Mouse (Mus musculus): Measurements from ENCODE around the gene 0610012G03Rik. TPM values are rescaled to one million over a fixed set of nuclear protein-coding genes. Genes with fewer than 3 reads are reported as not detected.

Gene 0610012G03Rik
- polyA plus RNA-seq, 1 experiment from 2014 or later, result 80.5 TPM

DNA sequence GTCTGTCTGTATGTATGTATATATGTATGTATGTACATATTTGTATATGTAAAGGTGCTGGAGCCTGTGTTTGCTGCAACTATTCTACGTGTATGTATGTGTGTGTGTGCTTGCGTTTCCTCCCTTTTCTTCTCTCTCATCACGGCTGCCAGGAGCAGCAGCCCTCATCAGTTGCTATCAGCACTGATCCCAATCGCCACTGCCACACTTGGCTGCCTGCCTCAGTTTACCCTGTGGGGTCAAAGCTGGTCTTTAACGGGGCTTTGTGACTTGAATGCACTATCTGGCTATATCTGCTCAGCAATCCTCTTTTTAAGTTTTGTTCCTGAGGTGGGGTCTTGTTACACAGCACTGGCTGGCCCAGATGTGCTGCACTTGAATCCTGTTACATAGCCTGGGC is 20.9 kb downstream of the 0610012G03Rik start:
- Histone ChIP-seq H3K4me2 (replicated peaks) (no peak overlapping the region), H3K4me1 (no peaks in the 10 kb centered on the region), H3K9ac (no peak overlapping the region), H3K36me3 (no peaks in the 10 kb centered on the region), H3K27ac (no peak overlapping the region), H3K27me3 (replicated peaks) (no peaks in the 10 kb centered on the region), H3K9me3 (no peaks in the 10 kb centered on the region), H3K4me3 (no peak overlapping the region)
- ATAC-seq (ENCODE audit: low FRiP score, low read depth), result no peak
- WGBS, result 84% methylated on average over 5 of the region's 5 CpGs

GRCm38 (mm10) chr16:31926547-31927182 is 21.6 kb downstream of the 0610012G03Rik start:
- H3K36me3 ChIP-seq, result no peaks in the 10 kb centered on the region
- no peak overlapping the region for H3K27ac ChIP-seq
- H3K4me2 ChIP-seq (replicated peaks), result no peak overlapping the region
- no peaks in the 10 kb centered on the region for H3K27me3 ChIP-seq (replicated peaks)
- 83% methylated on average over 13 of the region's 13 CpGs for WGBS
- no peaks in the 10 kb centered on the region for H3K9me3 ChIP-seq
- no peak overlapping the region for H3K4me3 ChIP-seq
- H3K4me1 ChIP-seq, result no peaks in the 10 kb centered on the region
- no peak overlapping the region for H3K9ac ChIP-seq
- ATAC-seq (ENCODE audit: low FRiP score, low read depth), result no peak

DNA sequence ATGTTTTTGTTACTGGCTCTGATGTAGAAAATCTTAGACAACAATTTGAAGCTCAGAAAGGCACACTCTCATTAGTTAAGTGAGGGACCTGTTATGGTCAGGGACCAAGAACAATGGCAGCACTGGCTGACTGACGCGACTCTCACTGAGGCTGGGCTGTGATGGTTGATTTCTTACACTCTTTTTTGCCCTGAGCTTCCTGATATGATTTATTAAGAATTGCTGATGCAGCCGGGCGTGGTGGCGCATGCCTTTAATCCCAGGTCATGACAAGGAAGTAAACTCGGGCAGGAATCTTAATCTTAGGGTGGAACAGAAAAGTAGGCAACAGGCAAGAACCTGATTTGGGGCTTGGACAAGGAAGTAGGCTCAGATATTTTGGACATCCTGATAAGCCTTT is 22.2 kb downstream of the 0610012G03Rik start:
- no peaks in the 10 kb centered on the region for H3K27me3 ChIP-seq (replicated peaks)
- no peak overlapping the region for H3K9ac ChIP-seq
- no peak overlapping the region for H3K4me3 ChIP-seq
- no peak for ATAC-seq (ENCODE audit: low FRiP score, low read depth)
- H3K9me3 ChIP-seq, result no peaks in the 10 kb centered on the region
- H3K36me3 ChIP-seq, result no peaks in the 10 kb centered on the region
- no peaks in the 10 kb centered on the region for H3K4me1 ChIP-seq
- H3K4me2 ChIP-seq (replicated peaks), result no peak overlapping the region
- no peak overlapping the region for H3K27ac ChIP-seq
- 83% methylated on average over 6 of the region's 6 CpGs for WGBS

DNA sequence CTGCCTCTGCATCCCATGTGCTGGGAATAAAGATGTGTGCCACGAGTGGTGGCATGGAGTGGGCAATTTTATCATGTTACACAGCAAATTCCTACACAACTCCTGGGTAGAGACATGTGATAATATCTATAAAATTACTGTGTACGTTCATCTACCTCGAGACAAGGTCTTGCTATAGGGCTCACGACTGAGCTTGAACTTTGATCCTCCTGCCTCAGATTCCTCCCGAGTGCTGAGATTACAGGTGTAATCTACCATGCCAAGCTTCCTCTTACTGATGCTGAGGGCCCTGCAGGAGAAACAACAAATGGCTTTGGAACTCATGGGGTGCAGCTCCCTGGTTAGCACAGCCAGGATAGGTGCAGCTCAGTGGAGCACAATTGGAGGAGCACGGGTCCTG is 23.9 kb downstream of the 0610012G03Rik start:
- WGBS, result 85% methylated on average over 6 of the region's 6 CpGs
- Histone ChIP-seq H3K4me2 (replicated peaks) (no peak overlapping the region), H3K9me3 (no peaks in the 10 kb centered on the region), H3K36me3 (no peaks in the 10 kb centered on the region), H3K9ac (no peak overlapping the region), H3K27me3 (replicated peaks) (no peaks in the 10 kb centered on the region), H3K4me1 (no peaks in the 10 kb centered on the region), H3K4me3 (no peak overlapping the region), H3K27ac (no peak overlapping the region)
- ATAC-seq (ENCODE audit: low FRiP score, low read depth), result no peak

DNA sequence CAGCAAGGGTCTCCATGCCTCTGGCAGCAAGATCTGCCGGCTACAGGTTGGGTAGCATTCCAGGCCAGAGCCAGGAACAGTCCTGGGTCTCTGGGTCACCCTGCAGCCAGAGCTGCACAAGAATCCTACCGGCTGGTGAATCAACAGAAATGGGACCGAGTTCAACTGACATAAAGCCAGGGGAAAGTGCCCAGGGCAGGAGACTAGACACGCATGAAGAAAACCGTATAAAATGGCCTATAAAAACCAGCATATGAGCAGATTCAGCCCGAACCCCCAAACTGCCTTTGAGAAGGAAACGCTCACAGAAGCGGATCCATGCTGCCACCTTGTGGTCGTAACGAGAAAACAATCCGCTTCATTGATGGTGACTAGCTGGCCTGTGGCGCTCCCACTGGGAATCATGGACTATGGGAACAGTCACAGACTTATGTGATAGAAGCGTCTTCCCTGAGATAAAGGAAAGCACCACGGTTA is 30.0 kb downstream of the 0610012G03Rik start:
- Histone ChIP-seq H3K4me1 (no peaks in the 10 kb centered on the region), H3K27me3 (replicated peaks) (no peaks in the 10 kb centered on the region), H3K4me3 (no peak overlapping the region), H3K4me2 (replicated peaks) (peak overlapping the region; percentile 48), H3K27ac (no peak overlapping the region), H3K36me3 (no peaks in the 10 kb centered on the region), H3K9me3 (no peaks in the 10 kb centered on the region), H3K9ac (0 out of 2 replicates have a peak overlapping the region, but pooled peaks have one; percentile 38)
- ATAC-seq (ENCODE audit: low FRiP score, low read depth), result peak; percentile 53; the same call in 1 of the 2 replicates
- WGBS, result 6% methylated on average over 14 of the region's 14 CpGs

- no peak overlapping the region for H3K9ac ChIP-seq
- 0 out of 2 replicates have a peak overlapping the region, but pooled peaks have one; percentile 48 for H3K4me2 ChIP-seq (replicated peaks)
- WGBS, result 76% methylated on average over 11 of the region's 11 CpGs
- no peaks in the 10 kb centered on the region for H3K27me3 ChIP-seq (replicated peaks)
- no peaks in the 10 kb centered on the region for H3K36me3 ChIP-seq
- H3K4me3 ChIP-seq, result no peak overlapping the region
- H3K9me3 ChIP-seq, result no peaks in the 10 kb centered on the region
- no peaks in the 10 kb centered on the region for H3K4me1 ChIP-seq
- H3K27ac ChIP-seq, result no peak overlapping the region
- no peak for ATAC-seq (ENCODE audit: low FRiP score, low read depth)
Measured at GRCm38 (mm10) chr16:31917776-31918175, 30.5 kb downstream of the 0610012G03Rik start.

- Histone ChIP-seq H3K9me3 (no peaks in the 10 kb centered on the region), H3K36me3 (no peaks in the 10 kb centered on the region), H3K27me3 (replicated peaks) (no peaks in the 10 kb centered on the region), H3K9ac (no peak overlapping the region), H3K27ac (no peak overlapping the region), H3K4me3 (no peak overlapping the region), H3K4me1 (peaks cover 5% of the 10 kb centered on the region), H3K4me2 (replicated peaks) (no peak overlapping the region)
- ATAC-seq (ENCODE audit: low FRiP score, low read depth), result no peak
- whole genome bisulfite sequencing, result 77% methylated on average over 10 of the region's 10 CpGs
Measured at GRCm38 (mm10) chr16:31910281-31910847, 37.9 kb downstream of the 0610012G03Rik start.

GRCm38 (mm10) chr16:31908959-31909358 is 39.3 kb downstream of the 0610012G03Rik start:
- Histone ChIP-seq H3K9ac (no peak overlapping the region), H3K9me3 (no peaks in the 10 kb centered on the region), H3K27ac (no peak overlapping the region), H3K4me1 (peaks cover 5% of the 10 kb centered on the region), H3K4me3 (no peak overlapping the region), H3K36me3 (no peaks in the 10 kb centered on the region), H3K4me2 (replicated peaks) (no peak overlapping the region), H3K27me3 (replicated peaks) (no peaks in the 10 kb centered on the region)
- 66% methylated on average over 11 of the region's 11 CpGs for WGBS
- no peak for ATAC-seq (ENCODE audit: low FRiP score, low read depth)

DNA sequence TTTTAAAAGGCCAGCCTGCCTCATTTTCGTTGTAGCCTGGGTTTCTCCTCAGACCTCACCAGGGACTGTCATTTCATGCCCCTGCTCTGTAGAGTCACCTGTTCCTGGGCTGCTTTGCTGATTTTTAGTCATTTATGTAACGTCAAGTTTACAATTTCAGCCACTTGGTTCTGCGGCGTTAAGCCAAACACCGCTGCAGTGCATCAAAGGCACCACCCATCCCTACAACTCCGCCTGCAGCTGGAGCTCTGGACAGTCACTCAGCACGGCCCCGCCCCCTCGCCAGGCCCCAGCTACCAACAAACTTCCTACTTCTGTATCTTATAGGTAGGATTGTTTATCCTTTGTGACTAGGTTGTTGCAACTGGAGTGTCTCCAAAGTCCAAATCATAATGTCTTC is 41.4 kb downstream of the 0610012G03Rik start:
- H3K4me1 ChIP-seq, result peaks cover 5% of the 10 kb centered on the region
- 7% methylated on average over 9 of the region's 9 CpGs for WGBS
- H3K9me3 ChIP-seq, result no peaks in the 10 kb centered on the region
- H3K4me2 ChIP-seq (replicated peaks), result peak overlapping the region; percentile 44
- no peak overlapping the region for H3K27ac ChIP-seq
- no peak overlapping the region for H3K4me3 ChIP-seq
- H3K27me3 ChIP-seq (replicated peaks), result no peaks in the 10 kb centered on the region
- no peak overlapping the region for H3K9ac ChIP-seq
- ATAC-seq (ENCODE audit: low FRiP score, low read depth), result no peak; the same call in 1 of the 2 replicates
- H3K36me3 ChIP-seq, result no peaks in the 10 kb centered on the region

DNA sequence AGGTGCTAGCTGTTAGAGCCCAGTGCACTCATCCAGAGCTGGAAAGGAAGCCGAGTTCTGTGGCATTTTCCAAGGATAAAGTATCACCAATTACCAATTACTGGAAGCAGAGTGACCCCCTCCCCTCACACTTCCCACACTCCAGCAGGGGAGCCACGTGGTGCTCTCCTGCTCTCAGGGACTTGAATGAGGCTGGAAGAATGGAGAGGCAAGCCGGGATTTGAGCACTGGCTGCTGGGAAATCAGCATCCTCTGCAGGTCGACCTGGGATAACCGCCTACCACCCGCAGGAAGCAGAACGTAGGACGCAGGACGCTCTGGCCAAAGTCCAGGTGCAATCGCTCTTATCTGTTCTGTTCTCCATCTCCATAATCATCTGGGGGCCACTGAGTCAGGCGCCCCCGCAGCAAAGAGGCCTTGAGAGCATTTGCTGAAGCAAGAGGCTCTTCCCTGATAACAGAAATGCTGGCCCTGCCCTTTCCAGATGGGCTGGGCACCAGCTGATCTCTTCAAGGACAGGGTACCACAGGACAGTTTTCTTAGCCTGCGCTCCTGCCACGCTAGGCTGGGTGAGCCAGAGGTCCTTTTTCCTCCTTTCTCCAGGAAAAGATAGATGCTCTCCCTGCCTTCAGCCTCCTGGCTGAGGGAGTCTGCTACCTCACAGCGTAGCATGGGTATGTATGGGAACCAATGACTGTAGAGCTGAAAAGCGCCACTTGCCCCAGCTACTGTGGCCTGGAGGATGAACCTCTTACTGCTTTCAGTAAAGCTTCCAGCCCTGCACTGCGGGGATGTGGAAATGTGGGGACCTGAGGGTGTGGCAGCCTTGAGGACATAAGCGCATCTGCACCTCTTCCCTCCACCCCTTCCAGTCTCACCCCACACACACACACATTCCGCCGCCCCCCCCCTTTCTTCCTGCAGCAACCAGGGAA is 42.1 kb downstream of the 0610012G03Rik start:
- Histone ChIP-seq H3K4me3 (no peak overlapping the region), H3K36me3 (no peaks in the 10 kb centered on the region), H3K9me3 (no peaks in the 10 kb centered on the region), H3K4me1 (peaks cover 5% of the 10 kb centered on the region), H3K27me3 (replicated peaks) (no peaks in the 10 kb centered on the region), H3K4me2 (replicated peaks) (peak overlapping the region; percentile 44), H3K27ac (no peak overlapping the region), H3K9ac (no peak overlapping the region)
- no peak for ATAC-seq (ENCODE audit: low FRiP score, low read depth)
- 39% methylated on average over 19 of the region's 20 CpGs for WGBS

DNA sequence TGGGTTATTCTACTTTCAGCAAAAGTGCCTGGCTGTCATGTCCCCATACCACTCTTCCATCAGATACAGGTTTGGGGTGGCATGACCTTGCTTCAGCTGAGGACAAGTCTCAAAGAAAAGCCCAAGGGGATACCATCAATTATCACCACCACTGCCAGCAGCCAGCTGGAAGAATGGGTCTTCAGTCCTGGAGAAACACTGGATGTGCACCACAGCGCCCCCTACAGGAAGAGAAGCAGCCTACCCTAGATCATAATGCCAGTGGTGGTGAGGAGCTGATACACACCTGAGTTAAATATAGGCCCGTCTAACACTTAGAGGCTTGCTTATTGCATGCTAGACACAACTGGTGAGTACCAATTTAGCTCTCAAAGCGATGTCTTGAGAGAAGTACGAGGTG is 43.0 kb downstream of the 0610012G03Rik start:
- Histone ChIP-seq H3K9me3 (no peaks in the 10 kb centered on the region), H3K27me3 (replicated peaks) (no peaks in the 10 kb centered on the region), H3K9ac (no peak overlapping the region), H3K36me3 (no peaks in the 10 kb centered on the region), H3K4me1 (peaks cover 5% of the 10 kb centered on the region), H3K27ac (no peak overlapping the region), H3K4me2 (replicated peaks) (no peak overlapping the region), H3K4me3 (no peak overlapping the region)
- no peak for ATAC-seq (ENCODE audit: low FRiP score, low read depth)
- WGBS, result 76% methylated on average over 4 of the region's 4 CpGs

GRCm38 (mm10) chr16:31903239-31903638 is 45.1 kb downstream of the 0610012G03Rik start:
- H3K4me3 ChIP-seq, result no peak overlapping the region
- H3K4me1 ChIP-seq, result peaks cover 5% of the 10 kb centered on the region; the same call in 1 of the 2 replicates
- no peak for ATAC-seq (ENCODE audit: low FRiP score, low read depth)
- no peaks in the 10 kb centered on the region for H3K27me3 ChIP-seq (replicated peaks)
- H3K4me2 ChIP-seq (replicated peaks), result no peak overlapping the region
- no peaks in the 10 kb centered on the region for H3K36me3 ChIP-seq
- no peak overlapping the region for H3K27ac ChIP-seq
- WGBS, result 88% methylated on average over 8 of the region's 8 CpGs
- no peak overlapping the region for H3K9ac ChIP-seq
- H3K9me3 ChIP-seq, result no peaks in the 10 kb centered on the region

All from neural tube, embryonic 12.5 days (tissue).